Mouse (Mus musculus) thymus, adult 2 months (tissue): Measurements from ENCODE around the gene Zfand3.

Experiments used
- CTCF ChIP-seq: fragments of 200-500 bp; IDR thresholded peaks from 2 replicates; pipeline ENCODE4 v1.5.1; 2012; ENCODE audit warnings: mild to moderate bottlenecking, control low read depth, low read length, moderate library complexity, borderline replicate concordance; ENCODE audit not compliant: control insufficient read depth, poor library complexity, insufficient read depth; ENCODE audit errors: extremely low read depth
- POLR2A ChIP-seq: fragments of 200-500 bp; IDR thresholded peaks from 2 replicates; pipeline ENCODE4 v1.6.1; 2012; ENCODE audit warnings: mild to moderate bottlenecking, low read length, control low read depth, moderate library complexity; ENCODE audit not compliant: control insufficient read depth, poor library complexity, insufficient read depth; ENCODE audit errors: extremely low read depth

GRCm38 (mm10) chr17:30075896-30076295 lies 71.4 kb downstream of the Zfand3 start:
- TF ChIP-seq CTCF (no peak), POLR2A (no peak)
